Mouse (Mus musculus) lung, adult 2 months (tissue): ENCODE data around the gene C1rb. TPM values are rescaled to one million over a fixed set of nuclear protein-coding genes. Genes with fewer than 3 reads are reported as not detected.
A peak's percentile ranks its signal among the peaks of the same experiment; 100 is the strongest.
"Not testable (repeated sequence)": the region's sequence is repeated elsewhere in the genome, so short reads cannot be mapped to it uniquely, and the experiment has no call there.

Source experiments
- DNase-seq: peaks from one replicate; pipeline ENCODE4 v3.0.0; 2022
- H3K4me1 ChIP-seq: fragments of 200-500 bp; 2 replicates; pipeline ENCODE4 v1.6.1; 2011; ENCODE audit warnings: low read length; ENCODE audit not compliant: control insufficient read depth, insufficient read depth
- H3K4me3 ChIP-seq: fragments of 200-500 bp; replicated peaks from 2 replicates; pipeline ENCODE3; 2011; ENCODE audit warnings: low read depth, mild to moderate bottlenecking, control low read depth, low read length; ENCODE audit errors: extremely low read depth
- CTCF ChIP-seq: fragments of 200-500 bp; IDR thresholded peaks from 2 replicates; pipeline ENCODE4 v1.5.1; 2011; ENCODE audit warnings: mild to moderate bottlenecking, low read length, control low read depth; ENCODE audit not compliant: insufficient read depth
- POLR2A ChIP-seq: fragments of 200-500 bp; IDR thresholded peaks from 2 replicates; pipeline ENCODE4 v1.6.1; 2011; ENCODE audit warnings: low read depth, mild to moderate bottlenecking, control low read depth, low read length, borderline replicate concordance; ENCODE audit errors: extremely low read depth
- WGBS: fragments of 180-500 bp; shearing (Covaris S2); methylation state at CpG from one replicate; pipeline ENCODE4 v1.1.7; 2018; 5-methylcytosine and 5-hydroxymethylcytosine counted together
- polyA plus RNA-seq: library from polyadenylated mRNA; depleted of rRNA; stranded (reverse); fragments of >200 nt; gene quantifications from 2 replicates; pipeline ENCODE4 v1.2.3, GENCODE M21; 2012; rRNA removed

Gene C1rb
- not detected in 2 replicates for polyA plus RNA-seq

- TF ChIP-seq POLR2A, result no peak
- peak; percentile 72 for TF ChIP-seq CTCF
- WGBS, result 3% methylated on average over 8 of the region's 8 CpGs
- no peak within 1 kb of the TSS for H3K4me3 ChIP-seq
- no peaks in the 10 kb centered on the region for H3K4me1 ChIP-seq
- DNase-seq, result peak; percentile 57
These were observed at the start of gene C1rb for GRCm38 (mm10) chr6:124570026-124570425. TSS of gene C1rb (plus strand) at chr6:124570294.

- not testable (repeated sequence) for H3K4me1 ChIP-seq, DNase-seq, H3K4me3 ChIP-seq
- WGBS, result 72% methylated on average over 7 of the region's 7 CpGs
These were observed 48.0 kb upstream of the C1rb start for GRCm38 (mm10) chr6:124522082-124522481.

GRCm38 (mm10) chr6:124527881-124528280 is 42.2 kb upstream of the C1rb start:
- 65% methylated on average over 3 of the region's 3 CpGs for WGBS
- no peaks in the 10 kb centered on the region for H3K4me1 ChIP-seq
- no peak overlapping the region for H3K4me3 ChIP-seq
- no peak for TF ChIP-seq POLR2A
- no peak for TF ChIP-seq CTCF
- DNase-seq, result no peak

- Histone ChIP-seq H3K4me1 (no peaks in the 10 kb centered on the region), H3K4me3 (no peak overlapping the region)
- no peak for TF ChIP-seq POLR2A
- no peak for TF ChIP-seq CTCF
- DNase-seq, result no peak
- 79% methylated on average over 8 of the region's 8 CpGs for WGBS
These were observed 39.0 kb upstream of the C1rb start for GRCm38 (mm10) chr6:124531077-124531476.

- H3K4me1 ChIP-seq, H3K4me3 ChIP-seq, DNase-seq: not testable (repeated sequence)
- 66% methylated on average over 8 of the region's 8 CpGs for WGBS
These were observed 33.8 kb upstream of the C1rb start for GRCm38 (mm10) chr6:124536125-124536829.

GRCm38 (mm10) chr6:124541176-124541575 is 28.9 kb upstream of the C1rb start:
- H3K4me1 ChIP-seq, DNase-seq, H3K4me3 ChIP-seq: not testable (repeated sequence)
- 68% methylated on average over 2 of the region's 2 CpGs for WGBS

GRCm38 (mm10) chr6:124542284-124542683 is 27.8 kb upstream of the C1rb start, which contains the start of gene C1s1:
TSS of gene C1s1 (minus strand) at chr6:124542359.
- H3K4me3 ChIP-seq, result peak within 1 kb of the TSS; percentile 24
- not testable (repeated sequence) for H3K4me1 ChIP-seq
- WGBS, result 0% methylated on average over 1 of the region's 1 CpGs
- peak; percentile 24 for DNase-seq
- TF ChIP-seq CTCF, result peak; percentile 10; the same call in 1 of the 2 replicates

GRCm38 (mm10) chr6:124544466-124544865 is 25.6 kb upstream of the C1rb start:
- DNase-seq, result no peak
- Histone ChIP-seq H3K4me3 (no peak overlapping the region), H3K4me1 (no peaks in the 10 kb centered on the region; the same call in 1 of the 2 replicates)
- TF ChIP-seq POLR2A (no peak), CTCF (no peak)
- 66% methylated on average over 6 of the region's 6 CpGs for WGBS

GRCm38 (mm10) chr6:124545425-124545824 is 24.7 kb upstream of the C1rb start:
- no peak for TF ChIP-seq POLR2A
- no peak for TF ChIP-seq CTCF
- Histone ChIP-seq H3K4me3 (no peak overlapping the region), H3K4me1 (no peaks in the 10 kb centered on the region; the same call in 1 of the 2 replicates)
- 74% methylated on average over 2 of the region's 2 CpGs for WGBS
- DNase-seq, result no peak

- not testable (repeated sequence) for H3K4me3 ChIP-seq, DNase-seq, H3K4me1 ChIP-seq
- WGBS, result 77% methylated on average over 3 of the region's 3 CpGs
These were observed 22.1 kb upstream of the C1rb start for GRCm38 (mm10) chr6:124547979-124548378.
